Mouse (Mus musculus) frontal cortex, postnatal 36 days (tissue): ENCODE measurements around the gene Arhgap42.

Experiments used
- DNase-seq, 2 experiments: peaks; one replicate each; pipeline ENCODE4 v3.0.0; 2022; ENCODE audit warnings: low spot score in 2 of 2

The Arhgap42 gene

DNA sequence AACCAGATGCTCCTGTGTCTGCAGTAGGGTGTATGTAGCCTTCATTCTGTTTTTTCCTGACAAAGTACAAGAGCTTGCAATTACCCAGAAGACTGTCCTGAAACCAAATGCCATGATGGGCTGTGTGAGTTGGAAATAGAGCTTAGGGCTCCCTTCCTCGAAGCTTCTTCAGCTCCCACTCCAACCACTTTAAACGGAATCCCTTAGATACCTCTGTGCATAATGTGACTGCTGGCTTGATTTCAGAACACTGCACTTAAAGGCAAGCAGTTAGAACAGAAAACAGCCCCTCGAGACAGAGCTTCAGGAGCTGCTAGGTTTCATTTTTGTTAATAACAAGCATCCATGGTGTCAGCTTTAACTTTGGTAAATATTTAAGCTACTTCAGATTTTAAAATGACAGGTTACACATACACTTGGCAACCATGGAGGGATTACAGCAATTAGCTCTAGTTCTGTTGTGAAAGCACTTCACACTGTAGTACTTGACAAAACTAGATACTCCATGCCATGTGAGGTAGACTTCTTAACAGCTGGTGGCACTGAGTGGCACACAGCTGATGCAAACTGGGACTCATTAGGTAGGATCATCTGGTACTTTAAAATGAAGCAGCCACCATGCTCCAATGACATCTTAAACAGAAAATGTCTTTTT lies 201.8 kb downstream of the Arhgap42 start:
- DNase-seq, result peak in 1 of 2 experiments; percentile 7

GRCm38 (mm10) chr9:9027904-9028303 lies 211.0 kb downstream of the Arhgap42 start:
- no peak for DNase-seq

DNA sequence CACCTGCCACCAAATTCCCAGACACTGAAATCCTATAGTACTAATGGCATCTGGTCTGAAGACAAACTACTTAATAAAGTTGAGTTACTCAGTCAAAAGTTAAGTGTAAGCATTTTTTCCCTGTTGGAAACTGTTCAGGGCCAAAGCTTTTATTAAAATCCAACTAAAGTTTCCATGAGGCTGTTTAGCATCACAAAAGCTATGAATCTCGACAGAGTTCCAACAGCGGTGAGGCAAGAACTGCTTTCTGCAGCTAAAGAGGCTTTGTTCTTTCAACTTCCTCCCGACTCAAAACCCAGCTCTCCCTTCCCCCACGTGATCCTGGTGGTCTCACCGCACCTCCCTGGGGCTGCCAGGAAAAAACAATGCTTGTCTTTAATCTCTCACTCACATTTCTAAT lies 211.5 kb downstream of the Arhgap42 start:
- DNase-seq, result no peak

DNA sequence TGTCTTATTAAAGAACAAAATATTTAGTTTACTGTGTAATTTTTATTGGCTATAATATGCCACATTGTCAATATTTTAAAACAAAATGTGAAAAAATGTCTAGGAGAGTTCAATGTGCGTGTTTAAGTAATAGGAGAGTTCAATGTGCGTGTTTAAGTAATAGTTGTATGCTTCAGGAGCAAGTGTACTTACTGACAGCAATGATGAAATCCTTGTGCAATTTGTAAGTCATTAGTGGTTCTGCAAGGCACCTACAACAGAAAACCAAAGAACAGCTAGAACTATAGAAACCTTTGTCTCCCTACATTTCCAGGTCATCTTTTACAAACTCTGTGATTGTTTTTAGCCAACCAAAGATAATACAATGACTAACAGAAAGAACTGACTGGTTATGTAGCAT lies 223.8 kb downstream of the Arhgap42 start:
- DNase-seq, result no peak

GRCm38 (mm10) chr9:9001170-9001569 lies 237.7 kb downstream of the Arhgap42 start:
- no peak for DNase-seq

GRCm38 (mm10) chr9:8996494-8996893 lies 242.4 kb downstream of the Arhgap42 start:
- no peak for DNase-seq

DNA sequence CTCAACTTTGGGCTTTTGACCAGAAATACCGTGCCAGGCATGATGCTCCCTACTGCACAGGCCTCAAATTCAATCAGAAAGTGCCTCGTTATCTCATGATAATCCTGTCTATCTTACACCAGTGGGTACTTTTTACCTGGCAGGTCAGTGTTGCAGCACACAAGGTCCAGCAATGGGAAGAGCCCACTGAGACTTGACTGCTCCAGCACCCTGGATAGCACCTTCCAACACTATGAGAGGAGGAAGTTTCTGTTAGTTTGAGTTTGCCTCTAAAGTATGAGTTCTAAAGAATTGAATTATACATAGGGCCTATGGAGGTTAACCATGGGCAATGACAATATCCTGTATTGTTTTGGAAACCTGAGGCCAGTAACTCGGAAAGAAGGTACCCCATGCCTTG lies 256.6 kb downstream of the Arhgap42 start:
- no peak for DNase-seq

- peak; percentile 31 to 71 for DNase-seq
Measured at GRCm38 (mm10) chr9:8977775-8978174, 261.1 kb downstream of the Arhgap42 start.

GRCm38 (mm10) chr9:8971491-8971890 lies 267.4 kb downstream of the Arhgap42 start, which contains the start of gene Gm16485:
Gene Gm16485, plus strand, starts transcription at chr9:8971791.
- DNase-seq, result no peak

DNA sequence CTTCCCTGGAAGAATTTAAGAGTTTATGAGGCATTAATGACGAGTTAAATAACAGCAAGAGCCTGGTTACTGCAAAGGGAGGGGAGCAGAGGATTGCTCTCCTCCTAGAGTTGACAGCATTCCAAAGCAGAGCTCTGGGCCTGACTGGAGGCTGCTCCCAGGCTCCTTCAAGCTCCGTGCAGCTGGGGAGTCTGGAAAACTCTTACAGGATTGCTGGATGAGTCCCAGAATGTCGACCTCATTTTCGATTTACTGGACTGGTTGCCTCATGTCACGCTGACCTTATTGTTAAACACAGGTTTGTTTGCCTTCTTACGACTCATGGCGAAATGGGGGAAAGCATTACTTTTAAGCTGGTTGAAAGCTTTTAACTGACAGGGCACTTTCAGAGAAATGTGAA lies 268.7 kb downstream of the Arhgap42 start:
- DNase-seq, result no peak

DNA sequence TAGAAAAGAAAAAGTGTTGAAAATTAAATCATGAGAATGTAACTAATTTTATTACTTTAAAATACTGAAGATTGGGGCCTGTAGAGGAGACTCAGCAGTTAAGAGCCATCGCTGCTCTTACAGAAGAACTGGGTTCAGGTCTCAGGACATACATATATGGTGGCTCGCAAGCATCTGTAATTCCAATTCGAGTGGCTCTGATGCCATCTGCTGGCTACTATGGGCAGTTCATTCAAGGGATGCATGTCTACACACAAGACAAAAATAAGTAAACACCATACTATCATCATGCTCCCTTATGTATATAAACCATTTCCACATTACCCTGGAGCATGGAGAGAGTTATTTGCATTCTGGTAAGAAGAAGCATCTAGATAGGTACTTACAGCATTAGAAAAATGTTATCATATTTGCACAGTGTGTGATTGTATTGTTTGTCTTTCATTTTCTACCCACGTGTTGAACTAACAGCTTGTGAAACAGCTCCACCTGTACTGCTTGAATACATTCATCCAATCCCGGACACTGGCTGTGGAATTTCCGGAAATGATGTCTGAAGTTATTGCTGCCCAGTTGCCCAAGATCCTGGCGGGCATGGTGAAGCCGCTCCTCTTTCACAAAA lies 274.3 kb downstream of the Arhgap42 start:
- DNase-seq, result peak in 1 of 2 experiments; percentile 51

- DNase-seq, result no peak
Measured at GRCm38 (mm10) chr9:8953306-8953705, 285.6 kb downstream of the Arhgap42 start.
